ENCODE assay signal across 12 mouse cellular contexts in genomic region chr7:84029120-84029771, GRCm38 (mm10). TPM values are rescaled to one million over a fixed set of nuclear protein-coding genes. Genes with fewer than 3 reads are reported as not detected.
DNase-seq lines count a peak whose midpoint lies in the region; ATAC-seq and TF ChIP-seq lines count a peak whose summit lies in the region.
"Had no signal": no experiment of that assay in that cellular context is flagged by ENCODE, and none has a peak within 500 bp of the region (broad histone marks: within the 10 kb centered on the region; RNA-seq: fewer than 3 reads in every experiment).

No protein-coding gene starts in this region.

- no peak overlapping the region for H3K4me2 ChIP-seq in heart, embryonic 13.5 days
- H3K4me2 ChIP-seq in midbrain, postnatal 0 days (ENCODE audit: low read depth, low read length, poor library complexity, severe bottlenecking): no peak overlapping the region
- H3K4me2 ChIP-seq in midbrain, embryonic 13.5 days (replicated peaks): no peak overlapping the region
- no peak overlapping the region for H3K4me2 ChIP-seq in limb, embryonic 15.5 days
- H3K4me2 ChIP-seq: embryonic facial prominence, embryonic 12.5 days had no signal

- no peaks in the 10 kb centered on the region for H3K36me3 ChIP-seq in heart, embryonic 13.5 days
- H3K36me3 ChIP-seq in midbrain, postnatal 0 days (ENCODE audit: insufficient read depth, low read length): no peaks in the 10 kb centered on the region
- H3K36me3 ChIP-seq in midbrain, embryonic 13.5 days: no peaks in the 10 kb centered on the region
- H3K36me3 ChIP-seq in limb, embryonic 15.5 days: no peaks in the 10 kb centered on the region
- H3K36me3 ChIP-seq: embryonic facial prominence, embryonic 12.5 days had no signal

- intact Hi-C loops in gastrocnemius, postnatal 36 days (cut with DNase I): no loop called here

- DNase-seq in heart, adult 11 months: no peak
- peak; percentile 62 for DNase-seq in midbrain, postnatal 0 days (ENCODE audit: low spot score)
- peak; percentile 58 to 80 for DNase-seq in cerebellum, adult 2 months
- DNase-seq in spleen, adult 18-20 months: no peak
- DNase-seq in gastrocnemius, postnatal 36 days: no peak
- DNase-seq: kidney, adult 2 months had no signal

- TF ChIP-seq POLR2A in cerebellum, adult 2 months (IDR thresholded peaks at IDR 0.05; ENCODE audit: borderline replicate concordance, insufficient read depth, low read length): no peak

- no peak overlapping the region for H3K4me3 ChIP-seq in heart, embryonic 13.5 days
- H3K4me3 ChIP-seq in midbrain, postnatal 0 days (ENCODE audit: low read depth, low read length): no peak overlapping the region
- no peak overlapping the region for H3K4me3 ChIP-seq in midbrain, embryonic 13.5 days (replicated peaks)
- no peak overlapping the region for H3K4me3 ChIP-seq in cerebellum, adult 2 months (replicated peaks; ENCODE audit: insufficient read depth, low read depth, low read length)
- H3K4me3 ChIP-seq in limb, embryonic 15.5 days: no peak overlapping the region
- H3K4me3 ChIP-seq: embryonic facial prominence, embryonic 12.5 days; megakaryocyte, embryonic 14.5 days had no signal

- 0 out of 2 replicates have a peak overlapping the region, but pooled peaks have one; percentile 1 for H3K27ac ChIP-seq in heart, embryonic 13.5 days (replicated peaks)
- no peak overlapping the region for H3K27ac ChIP-seq in midbrain, postnatal 0 days (ENCODE audit: low read depth, low read length)
- H3K27ac ChIP-seq in midbrain, embryonic 13.5 days: no peak overlapping the region
- no peak overlapping the region for H3K27ac ChIP-seq in cerebellum, adult 2 months (ENCODE audit: insufficient read depth, low read length)
- 0 out of 2 replicates have a peak overlapping the region, but pooled peaks have one; percentile 3 for H3K27ac ChIP-seq in limb, embryonic 15.5 days
- H3K27ac ChIP-seq: embryonic facial prominence, embryonic 12.5 days had no signal

- no peak for TF ChIP-seq CTCF in midbrain, postnatal 0 days (IDR thresholded peaks at IDR 0.05)
- TF ChIP-seq CTCF in cerebellum, adult 2 months (IDR thresholded peaks at IDR 0.05; ENCODE audit: borderline replicate concordance, insufficient read depth, low read depth, low read length): no peak

- H3K27me3 ChIP-seq in heart, embryonic 13.5 days (replicated peaks): 0 out of 2 replicates have a peak, but pooled peaks cover 3% of the 10 kb centered on the region
- H3K27me3 ChIP-seq in midbrain, postnatal 0 days (ENCODE audit: insufficient read depth, low read length): no peaks in the 10 kb centered on the region
- no peaks in the 10 kb centered on the region for H3K27me3 ChIP-seq in midbrain, embryonic 13.5 days
- H3K27me3 ChIP-seq in cerebellum, adult 2 months (ENCODE audit: control insufficient read depth, insufficient read depth, low read length): no peaks in the 10 kb centered on the region
- no peaks in the 10 kb centered on the region for H3K27me3 ChIP-seq in limb, embryonic 15.5 days
- H3K27me3 ChIP-seq: embryonic facial prominence, embryonic 12.5 days had no signal

- H3K9me3 ChIP-seq in heart, embryonic 13.5 days: no peaks in the 10 kb centered on the region
- H3K9me3 ChIP-seq in midbrain, postnatal 0 days (ENCODE audit: low read length): no peaks in the 10 kb centered on the region
- H3K9me3 ChIP-seq in midbrain, embryonic 13.5 days: no peaks in the 10 kb centered on the region
- H3K9me3 ChIP-seq in limb, embryonic 15.5 days: no peaks in the 10 kb centered on the region
- H3K9me3 ChIP-seq: embryonic facial prominence, embryonic 12.5 days; megakaryocyte, embryonic 14.5 days had no signal

- peaks cover 15% of the 10 kb centered on the region for H3K4me1 ChIP-seq in heart, embryonic 13.5 days
- H3K4me1 ChIP-seq in midbrain, postnatal 0 days (ENCODE audit: insufficient read depth, low read length): no peaks in the 10 kb centered on the region
- H3K4me1 ChIP-seq in midbrain, embryonic 13.5 days (replicated peaks): no peaks in the 10 kb centered on the region
- H3K4me1 ChIP-seq in cerebellum, adult 2 months (ENCODE audit: control insufficient read depth, insufficient read depth, low read length): peaks cover 24% of the 10 kb centered on the region
- H3K4me1 ChIP-seq in limb, embryonic 15.5 days: peaks cover 21% of the 10 kb centered on the region
- H3K4me1 ChIP-seq: embryonic facial prominence, embryonic 12.5 days had no signal

- whole genome bisulfite sequencing in heart, embryonic 13.5 days: 37% methylated on average over 3 of the region's 3 CpGs
- 62% methylated on average over 3 of the region's 3 CpGs for WGBS in midbrain, postnatal 0 days
- WGBS in midbrain, embryonic 13.5 days: 61% methylated on average over 3 of the region's 3 CpGs
- 55% methylated on average over 3 of the region's 3 CpGs for WGBS in cerebellum, adult 2 months
- WGBS in limb, embryonic 15.5 days: 33% methylated on average over 3 of the region's 3 CpGs

- H3K9ac ChIP-seq in heart, embryonic 13.5 days: no peak overlapping the region
- no peak overlapping the region for H3K9ac ChIP-seq in midbrain, postnatal 0 days (replicated peaks; ENCODE audit: low read length, poor library complexity, severe bottlenecking)
- no peak overlapping the region for H3K9ac ChIP-seq in midbrain, embryonic 13.5 days (replicated peaks)
- H3K9ac ChIP-seq in limb, embryonic 15.5 days: no peak overlapping the region
- H3K9ac ChIP-seq: embryonic facial prominence, embryonic 12.5 days had no signal

- no peak for ATAC-seq in heart, embryonic 13.5 days (ENCODE audit: extremely low read depth, insufficient number of reproducible peaks, low FRiP score, low TSS enrichment)
- ATAC-seq in midbrain, postnatal 0 days (ENCODE audit: low FRiP score): no peak
- no peak for ATAC-seq in midbrain, embryonic 13.5 days
- peak; percentile 55 for ATAC-seq in limb, embryonic 15.5 days (ENCODE audit: insufficient number of reproducible peaks, low FRiP score, low TSS enrichment, low read depth)

RNA-seq across cellular contexts. Expression of gene Cemip, which starts 57.1 kb away (rescaled TPM):
- polyA plus RNA-seq in heart, embryonic 13.5 days (2015; fragmentation: Nextera tagmentation; extraction: Ambion mirVana): 0.60 and 0.86 TPM in 2 replicates
- 6.6 and 8.2 TPM in 2 replicates for total RNA-seq in midbrain, postnatal 0 days (2014; rRNA removed)
- polyA plus RNA-seq in midbrain, postnatal 0 days (2015; fragmentation: Nextera tagmentation; extraction: Ambion mirVana): 0.49 and 0.60 TPM in 2 replicates
- polyA plus RNA-seq in midbrain, embryonic 13.5 days (2015; fragmentation: Nextera tagmentation; extraction: Ambion mirVana): 0.16 and 0.28 TPM in 2 replicates
- polyA plus RNA-seq in cerebellum, adult 2 months (2012; rRNA removed): 5.4 and 6.8 TPM in 2 replicates
- polyA plus RNA-seq in limb, embryonic 15.5 days (2015; fragmentation: Nextera tagmentation; extraction: Ambion mirVana): 0.31 and 0.45 TPM in 2 replicates
- total RNA-seq in gastrocnemius, postnatal 36 days (2021): under 1 TPM in 1 of 2 experiments, not detected in 1; 0.05 TPM
- total RNA-seq: MEL had no signal

Comparison
In these comparisons a context has a peak if more than half of its experiments do, and no peak if none do; other contexts are left out.
1. H3K27ac ChIP-seq: peak in heart, embryonic 13.5 days (single experiment) and limb, embryonic 15.5 days (single experiment); none in midbrain, postnatal 0 days (single experiment), midbrain, embryonic 13.5 days (single experiment) and cerebellum, adult 2 months (single experiment).
2. DNase-seq: peak in midbrain, postnatal 0 days (single experiment) and cerebellum, adult 2 months (2 of 2); none in heart, adult 11 months (single experiment), spleen, adult 18-20 months (0 of 2) and gastrocnemius, postnatal 36 days (0 of 2).